Mouse (Mus musculus): ENCODE measurements around the gene Rbm4.
"Not testable (repeated sequence)": the region's sequence is repeated elsewhere in the genome, so short reads cannot be mapped to it uniquely, and the experiment has no call there.

Gene Rbm4

GRCm38 (mm10) chr19:4795929-4796328 is 2.2 kb upstream of the Rbm4 start:
- DNase-seq = no peak

GRCm38 (mm10) chr19:4793281-4793830 is 345 bp downstream of the Rbm4 start:
- no peak for DNase-seq

- DNase-seq = no peak
Measured at GRCm38 (mm10) chr19:4786313-4786712, 7.4 kb downstream of the Rbm4 start.

GRCm38 (mm10) chr19:4785206-4785605 is 8.5 kb downstream of the Rbm4 start:
- DNase-seq = no peak

- peak; percentile 60 for DNase-seq
Measured at GRCm38 (mm10) chr19:4782891-4783290, 10.8 kb downstream of the Rbm4 start.

- DNase-seq = no peak
Measured at GRCm38 (mm10) chr19:4772785-4773184, 20.9 kb downstream of the Rbm4 start.

GRCm38 (mm10) chr19:4767507-4768148 is 26.1 kb downstream of the Rbm4 start:
- DNase-seq = no peak

- DNase-seq = peak; percentile 49
Measured at GRCm38 (mm10) chr19:4762876-4763275, 30.8 kb downstream of the Rbm4 start.

- not testable (repeated sequence) for DNase-seq
Measured at GRCm38 (mm10) chr19:4760544-4760943, 33.2 kb downstream of the Rbm4 start.

GRCm38 (mm10) chr19:4756921-4757320 is 36.8 kb downstream of the Rbm4 start:
- peak; percentile 8 for DNase-seq

- DNase-seq = peak; percentile 97
Measured at GRCm38 (mm10) chr19:4756193-4756911, 37.3 kb downstream of the Rbm4 start, which contains the start of gene Rbm4b. Rbm4b (plus strand) TSS chr19:4756497.

GRCm38 (mm10) chr19:4755565-4756192 is 38.0 kb downstream of the Rbm4 start:
- peak; percentile 96 for DNase-seq

GRCm38 (mm10) chr19:4749975-4750374 is 43.7 kb downstream of the Rbm4 start:
- no peak for DNase-seq

GRCm38 (mm10) chr19:4748493-4748892 is 45.2 kb downstream of the Rbm4 start:
- DNase-seq = no peak

- no peak for DNase-seq
Measured at GRCm38 (mm10) chr19:4747631-4748312, 45.9 kb downstream of the Rbm4 start.

- DNase-seq = no peak
Measured at GRCm38 (mm10) chr19:4746611-4747010, 47.1 kb downstream of the Rbm4 start.

- DNase-seq = no peak
Measured at GRCm38 (mm10) chr19:4745681-4746080, 48.0 kb downstream of the Rbm4 start.

GRCm38 (mm10) chr19:4745057-4745456 is 48.6 kb downstream of the Rbm4 start:
- peak; percentile 11 for DNase-seq

GRCm38 (mm10) chr19:4744026-4744425 is 49.7 kb downstream of the Rbm4 start:
- no peak for DNase-seq

- peak; percentile 58 for DNase-seq
Measured at GRCm38 (mm10) chr19:4743524-4743923, 50.2 kb downstream of the Rbm4 start.

GRCm38 (mm10) chr19:4742229-4742628 is 51.5 kb downstream of the Rbm4 start:
- no peak for DNase-seq

GRCm38 (mm10) chr19:4741482-4741881 is 52.2 kb downstream of the Rbm4 start:
- no peak for DNase-seq

GRCm38 (mm10) chr19:4739762-4740161 is 53.9 kb downstream of the Rbm4 start:
- DNase-seq = no peak
